Mouse (Mus musculus): ENCODE data around the gene Mvb12a. TPM values are rescaled to one million over a fixed set of nuclear protein-coding genes. Genes with fewer than 3 reads are reported as not detected.
A peak's percentile ranks its signal among the peaks of the same experiment; 100 is the strongest.

Gene Mvb12a
- polyA plus RNA-seq, 1 experiment: 61.5 TPM

GRCm38 (mm10) chr8:71597451-71597850, 54.7 kb downstream of the Mvb12a start, which contains the start of gene Fam129c:
TSS of gene Fam129c (plus strand) at chr8:71597648.
- H3K4me3 ChIP-seq: no peak within 1 kb of the TSS
- H3K4me2 ChIP-seq (ENCODE audit: low read depth): no peak within 1 kb of the TSS
- no peaks in the 10 kb centered on the region for H3K36me3 ChIP-seq (ENCODE audit: control insufficient read depth, insufficient read depth)
- TF ChIP-seq REST (IDR thresholded peaks at IDR 0.05; ENCODE audit: insufficient read depth, insufficient read length) (no peak), TCF12 (IDR thresholded peaks at IDR 0.05; ENCODE audit: insufficient read depth, poor library complexity, severe bottlenecking) (no peak), MYOD1 (IDR thresholded peaks at IDR 0.05; ENCODE audit: control insufficient read depth in 1 of 3, insufficient read length in 2 of 3, low read depth in 2 of 3) (peak in 2 of 3 experiments; percentile 20 to 25), MYOG (IDR thresholded peaks at IDR 0.05; ENCODE audit: control insufficient read depth in 1 of 3, insufficient read depth in 1 of 3, insufficient read length in 2 of 3, low read depth in 2 of 3) (peak in 2 of 3 experiments; percentile 14 to 23)
- no peak within 1 kb of the TSS for H3ac ChIP-seq (ENCODE audit: control insufficient read depth, insufficient read length)
- H3K79me2 ChIP-seq (ENCODE audit: control insufficient read depth, insufficient read depth): peaks cover 8% of the 10 kb centered on the region
- no peaks in the 10 kb centered on the region for H3K27me3 ChIP-seq (ENCODE audit: control insufficient read depth, insufficient read depth, insufficient read length)

Other genes with a start within 250 kb of the Mvb12a start
- gene Use1, start 176.1 kb upstream of the Mvb12a start, polyA plus RNA-seq (2012; fragmentation: generic; extraction: Trizol): 180 TPM
- 15.2 TPM for gene Ocel1, start 171.6 kb upstream of the Mvb12a start, polyA plus RNA-seq (2012; fragmentation: generic; extraction: Trizol)
- 62.3 TPM for gene Nr2f6, start 161.0 kb upstream of the Mvb12a start, polyA plus RNA-seq (2012; fragmentation: generic; extraction: Trizol)
- 0.02 TPM for gene Ushbp1, start 147.1 kb upstream of the Mvb12a start, polyA plus RNA-seq (2012; fragmentation: generic; extraction: Trizol)
- gene Babam1, start 146.1 kb upstream of the Mvb12a start, polyA plus RNA-seq (2012; fragmentation: generic; extraction: Trizol): 108 TPM
- gene Ankle1, start 136.9 kb upstream of the Mvb12a start, polyA plus RNA-seq (2012; fragmentation: generic; extraction: Trizol): 1.3 TPM
- 67.0 TPM for gene Abhd8, start 79.3 kb upstream of the Mvb12a start, polyA plus RNA-seq (2012; fragmentation: generic; extraction: Trizol)
- 79.0 TPM for gene Mrpl34, start 78.0 kb upstream of the Mvb12a start, polyA plus RNA-seq (2012; fragmentation: generic; extraction: Trizol)
- 117 TPM for gene Dda1, start 73.7 kb upstream of the Mvb12a start, polyA plus RNA-seq (2012; fragmentation: generic; extraction: Trizol)
- gene Ano8, start 57.0 kb upstream of the Mvb12a start, polyA plus RNA-seq (2012; fragmentation: generic; extraction: Trizol): 27.5 TPM
- gene Gtpbp3, start 54.8 kb upstream of the Mvb12a start, polyA plus RNA-seq (2012; fragmentation: generic; extraction: Trizol): 17.5 TPM
- gene Plvap, start 31.2 kb upstream of the Mvb12a start, polyA plus RNA-seq (2012; fragmentation: generic; extraction: Trizol): 0.18 TPM
- gene Ccdc194, start 17.2 kb upstream of the Mvb12a start, polyA plus RNA-seq (2012; fragmentation: generic; extraction: Trizol): 0.04 TPM
- 33.9 TPM for gene Bst2, start 5.5 kb upstream of the Mvb12a start, polyA plus RNA-seq (2012; fragmentation: generic; extraction: Trizol)
- 0.20 TPM for gene Tmem221, start 15.9 kb downstream of the Mvb12a start, polyA plus RNA-seq (2012; fragmentation: generic; extraction: Trizol)
- 0.04 TPM for gene Nxnl1, start 23.7 kb downstream of the Mvb12a start, polyA plus RNA-seq (2012; fragmentation: generic; extraction: Trizol)
- gene Slc27a1, start 26.0 kb downstream of the Mvb12a start, polyA plus RNA-seq (2012; fragmentation: generic; extraction: Trizol): 33.9 TPM
- 248 TPM for gene Pgls, start 49.3 kb downstream of the Mvb12a start, polyA plus RNA-seq (2012; fragmentation: generic; extraction: Trizol)
- gene Fam129c, start 54.7 kb downstream of the Mvb12a start, polyA plus RNA-seq (2012; fragmentation: generic; extraction: Trizol): 2.9 TPM
- 87.0 TPM for gene Colgalt1, start 68.1 kb downstream of the Mvb12a start, polyA plus RNA-seq (2012; fragmentation: generic; extraction: Trizol)
- gene Unc13a, start 128.8 kb downstream of the Mvb12a start, polyA plus RNA-seq (2012; fragmentation: generic; extraction: Trizol): 4.6 TPM
- 1.5 TPM for gene Jak3, start 133.4 kb downstream of the Mvb12a start, polyA plus RNA-seq (2012; fragmentation: generic; extraction: Trizol)
- 0.13 TPM for gene Insl3, start 146.3 kb downstream of the Mvb12a start, polyA plus RNA-seq (2012; fragmentation: generic; extraction: Trizol)
- 0.01 TPM for gene B3gnt3, start 158.9 kb downstream of the Mvb12a start, polyA plus RNA-seq (2012; fragmentation: generic; extraction: Trizol)
- not detected for gene Fcho1, start 182.8 kb downstream of the Mvb12a start, polyA plus RNA-seq (2012; fragmentation: generic; extraction: Trizol)